Mouse (Mus musculus) liver, postnatal 0 days (tissue): ENCODE measurements at regions not wholly inside any gene's neighbourhood (a gene's known extent, or its start where the extent isn't known, plus 50 kb on each side); places are given as distances from the start of the nearest gene placed in this dataset.

Source experiments
- ATAC-seq: fragments of 200-750 bp; cut with Nextera tagmentation; 2 replicates; pipeline ENCODE4 v1.8.0; 2017; ENCODE audit warnings: mild to moderate bottlenecking, moderate library complexity
- DNase-seq: peaks from one replicate; pipeline ENCODE4 v3.0.0-alpha.2; 2016
- H3K27ac ChIP-seq: fragments of 300-500 bp; sonication (generic); 2 replicates; pipeline ENCODE4 v1.5.1; 2014; ENCODE audit warnings: antibody characterized with exemption, moderate library complexity, mild to moderate bottlenecking, low read depth
- H3K27me3 ChIP-seq: fragments of 300-500 bp; sonication (generic); 2 replicates; pipeline ENCODE4 v1.6.1; 2014; ENCODE audit warnings: low read length, control low read depth, mixed read lengths; ENCODE audit not compliant: insufficient read depth
- H3K36me3 ChIP-seq: fragments of 300-500 bp; sonication (generic); replicated peaks from 2 replicates; pipeline ENCODE4 v1.6.1; 2014; ENCODE audit warnings: mild to moderate bottlenecking, control low read depth, low read length, moderate library complexity, mixed read lengths; ENCODE audit not compliant: insufficient read depth
- H3K4me1 ChIP-seq: fragments of 300-500 bp; sonication (generic); 2 replicates; pipeline ENCODE4 v1.6.1; 2014; ENCODE audit warnings: antibody characterized with exemption, mild to moderate bottlenecking, control low read depth; ENCODE audit not compliant: insufficient read depth
- H3K4me2 ChIP-seq: fragments of 300-500 bp; sonication (generic); 2 replicates; pipeline ENCODE4 v1.6.1; 2014; ENCODE audit warnings: low read depth, mild to moderate bottlenecking, low read length, moderate library complexity, mixed read lengths
- H3K4me3 ChIP-seq: fragments of 300-500 bp; sonication (generic); 2 replicates; pipeline ENCODE4 v1.5.1; 2014; ENCODE audit warnings: low read depth, low read length
- H3K9ac ChIP-seq: fragments of 300-500 bp; sonication (generic); replicated peaks from 2 replicates; pipeline ENCODE4 v1.6.1; 2014; ENCODE audit warnings: mild to moderate bottlenecking, moderate library complexity
- H3K9me3 ChIP-seq: fragments of 300-500 bp; sonication (generic); 2 replicates; pipeline ENCODE4 v1.6.1; 2016; ENCODE audit warnings: mild to moderate bottlenecking, control low read depth, low read length, mixed read lengths
- CTCF ChIP-seq: sonication (generic); IDR thresholded peaks from 2 replicates; pipeline ENCODE4 v1.5.1; 2016; ENCODE audit warnings: antibody characterized with exemption, low read depth
- EP300 ChIP-seq: IDR thresholded peaks from 2 replicates; pipeline ENCODE4 v1.6.1; 2016; ENCODE audit warnings: antibody characterized with exemption, low read depth, mild to moderate bottlenecking
- WGBS: fragments of 180-500 bp; shearing (Covaris S2); extraction: QIAGEN DNeasy Blood & Tissue Kit; methylation state at CpG from one replicate; pipeline ENCODE4 v1.1.7; 2014; ENCODE audit not compliant: insufficient replicate concordance; 5-methylcytosine and 5-hydroxymethylcytosine counted together

GRCm38 (mm10) chr13:5515552-5515951 lies 345.7 kb upstream of the Klf6 start:
- H3K9ac ChIP-seq, result no peak overlapping the region
- H3K4me3 ChIP-seq, result no peak overlapping the region
- no peak overlapping the region for H3K4me2 ChIP-seq
- H3K36me3 ChIP-seq, result no peaks in the 10 kb centered on the region
- H3K27me3 ChIP-seq, result no peaks in the 10 kb centered on the region
- no peak for DNase-seq
- H3K9me3 ChIP-seq, result no peaks in the 10 kb centered on the region
- H3K4me1 ChIP-seq, result no peaks in the 10 kb centered on the region
- no peak for TF ChIP-seq CTCF
- TF ChIP-seq EP300, result no peak
- WGBS, result 77% methylated on average over 2 of the region's 2 CpGs
- no peak for ATAC-seq
- H3K27ac ChIP-seq, result no peak overlapping the region

- no peak overlapping the region for H3K4me3 ChIP-seq
- no peaks in the 10 kb centered on the region for H3K27me3 ChIP-seq
- H3K27ac ChIP-seq, result no peak overlapping the region
- WGBS, result 88% methylated on average over 2 of the region's 2 CpGs
- no peak for DNase-seq
- no peak for TF ChIP-seq EP300
- no peak for TF ChIP-seq CTCF
- H3K9me3 ChIP-seq, result no peaks in the 10 kb centered on the region
- H3K4me1 ChIP-seq, result no peaks in the 10 kb centered on the region
- H3K9ac ChIP-seq, result no peak overlapping the region
- no peak for ATAC-seq
- no peaks in the 10 kb centered on the region for H3K36me3 ChIP-seq
- H3K4me2 ChIP-seq, result no peak overlapping the region
These were observed 345.2 kb upstream of the Klf6 start for GRCm38 (mm10) chr13:5516088-5516487.

GRCm38 (mm10) chr13:5519181-5519580 lies 342.1 kb upstream of the Klf6 start:
- 84% methylated on average over 1 of the region's 1 CpGs for WGBS
- no peak for TF ChIP-seq EP300
- no peak for TF ChIP-seq CTCF
- H3K4me3 ChIP-seq, result no peak overlapping the region
- no peaks in the 10 kb centered on the region for H3K27me3 ChIP-seq
- no peak overlapping the region for H3K9ac ChIP-seq
- H3K36me3 ChIP-seq, result no peaks in the 10 kb centered on the region
- no peak for ATAC-seq
- no peaks in the 10 kb centered on the region for H3K9me3 ChIP-seq
- no peak overlapping the region for H3K4me2 ChIP-seq
- no peak overlapping the region for H3K27ac ChIP-seq
- no peaks in the 10 kb centered on the region for H3K4me1 ChIP-seq
- DNase-seq, result no peak

DNA sequence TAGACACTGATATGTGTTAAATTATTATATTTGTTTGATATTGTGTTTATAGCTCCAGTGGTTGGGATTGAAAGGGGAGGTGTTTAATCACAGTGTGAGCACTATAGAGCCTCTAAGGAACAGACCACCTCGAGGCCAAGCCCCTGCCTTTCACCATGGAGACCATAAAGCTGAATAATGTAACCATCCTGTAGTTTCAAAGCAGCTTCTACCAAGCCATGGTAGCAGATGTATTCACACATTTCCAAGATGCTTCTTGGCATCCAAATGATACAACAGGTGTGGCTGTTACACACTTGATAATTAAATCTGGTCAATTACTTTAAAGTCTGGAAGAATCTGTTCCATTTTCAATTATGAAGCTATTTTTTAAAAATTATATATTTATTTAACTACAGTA lies 341.7 kb upstream of the Klf6 start:
- Histone ChIP-seq H3K9ac (no peak overlapping the region), H3K4me1 (no peaks in the 10 kb centered on the region), H3K4me2 (no peak overlapping the region), H3K36me3 (no peaks in the 10 kb centered on the region), H3K27me3 (no peaks in the 10 kb centered on the region), H3K27ac (no peak overlapping the region), H3K4me3 (no peak overlapping the region), H3K9me3 (no peaks in the 10 kb centered on the region)
- TF ChIP-seq EP300, result no peak
- TF ChIP-seq CTCF, result no peak
- no peak for DNase-seq
- ATAC-seq, result no peak
- 56% methylated on average over 1 of the region's 1 CpGs for WGBS

DNA sequence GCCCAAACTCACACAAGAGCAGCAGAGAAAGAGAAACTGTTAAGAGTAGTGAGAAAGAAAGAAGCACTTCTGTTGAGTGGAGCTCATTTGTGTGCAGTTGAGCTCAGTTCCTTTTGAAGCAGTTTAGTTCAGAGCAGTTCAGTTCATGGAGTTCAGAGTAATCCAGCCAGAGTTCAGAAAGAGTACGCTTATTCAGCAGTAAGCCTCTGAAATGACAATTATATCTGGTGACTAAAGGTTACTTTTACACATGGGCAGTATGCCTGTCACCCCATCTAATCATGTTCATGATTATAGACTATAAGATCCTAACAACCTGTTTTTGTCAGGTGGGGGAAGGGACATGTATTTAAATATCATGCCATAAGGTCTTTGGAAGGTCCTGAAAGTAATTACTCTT lies 333.9 kb upstream of the Klf6 start:
- no peaks in the 10 kb centered on the region for H3K9me3 ChIP-seq
- TF ChIP-seq CTCF, result no peak
- no peak for TF ChIP-seq EP300

DNA sequence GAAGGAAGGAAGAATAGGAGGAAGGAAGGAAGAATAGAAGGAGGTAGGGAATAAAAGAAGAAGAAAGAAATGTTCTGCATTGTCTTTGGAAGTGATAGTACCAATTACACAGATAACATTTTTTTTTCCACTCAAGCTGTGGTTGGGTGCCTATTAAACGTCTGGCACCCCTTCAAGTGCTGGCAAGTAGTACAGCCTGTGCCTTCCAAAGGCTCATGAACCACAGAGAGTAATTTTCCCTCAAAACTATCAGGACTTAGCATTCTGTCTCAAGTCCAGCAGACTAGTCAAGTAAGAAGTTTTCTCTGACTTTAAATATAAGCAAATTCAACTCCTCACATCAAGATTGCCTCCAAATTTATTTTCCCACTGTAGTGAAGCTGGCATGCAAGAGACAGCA lies 321.0 kb upstream of the Klf6 start:
- no peak overlapping the region for H3K4me3 ChIP-seq
- no peak overlapping the region for H3K27ac ChIP-seq
- DNase-seq (no peak), ATAC-seq (no peak)
- no peaks in the 10 kb centered on the region for H3K36me3 ChIP-seq
- no peaks in the 10 kb centered on the region for H3K9me3 ChIP-seq
- no peaks in the 10 kb centered on the region for H3K27me3 ChIP-seq
- no peaks in the 10 kb centered on the region for H3K4me1 ChIP-seq
- WGBS, result 56% methylated on average over 1 of the region's 1 CpGs
- H3K4me2 ChIP-seq, result no peak overlapping the region
- no peak overlapping the region for H3K9ac ChIP-seq
- TF ChIP-seq CTCF (no peak), EP300 (no peak)

More for the DNA sequence above, 333.9 kb upstream of the Klf6 start:
- H3K4me2 ChIP-seq, result no peak overlapping the region
- DNase-seq (no peak), ATAC-seq (no peak)
- WGBS, result 84% methylated on average over 1 of the region's 1 CpGs
- H3K4me1 ChIP-seq, result no peaks in the 10 kb centered on the region
- H3K27me3 ChIP-seq, result no peaks in the 10 kb centered on the region
- no peaks in the 10 kb centered on the region for H3K36me3 ChIP-seq
- H3K9ac ChIP-seq, result no peak overlapping the region
- no peak overlapping the region for H3K27ac ChIP-seq
- H3K4me3 ChIP-seq, result no peak overlapping the region

- no peak for ATAC-seq
- no peak overlapping the region for H3K27ac ChIP-seq
- no peak for DNase-seq
- no peak overlapping the region for H3K4me3 ChIP-seq
- H3K27me3 ChIP-seq, result no peaks in the 10 kb centered on the region
- H3K4me2 ChIP-seq, result no peak overlapping the region
- H3K4me1 ChIP-seq, result no peaks in the 10 kb centered on the region
- H3K9me3 ChIP-seq, result no peaks in the 10 kb centered on the region
- no peak for TF ChIP-seq CTCF
- TF ChIP-seq EP300, result no peak
- H3K36me3 ChIP-seq, result no peaks in the 10 kb centered on the region
- H3K9ac ChIP-seq, result no peak overlapping the region
These were observed 315.8 kb upstream of the Klf6 start for GRCm38 (mm10) chr13:5545521-5545920.
